Mouse (Mus musculus): Measurements from ENCODE around the gene Hao2.

- TF ChIP-seq POLR2A (IDR thresholded peaks at IDR 0.05; ENCODE audit: extremely low read depth, insufficient read depth, low read length) (no peak), CTCF (IDR thresholded peaks at IDR 0.05; ENCODE audit: extremely low read depth, insufficient read depth, low read length) (no peak)
Observed at GRCm38 (mm10) chr3:98851853-98852252, 41.2 kb downstream of the Hao2 start.
